Mouse (Mus musculus) ES-Bruce4 (cell line): ENCODE measurements around the gene Srgap3. TPM values are rescaled to one million over a fixed set of nuclear protein-coding genes. Genes with fewer than 3 reads are reported as not detected.

Experiments
- H3K27ac ChIP-seq: 2 replicates; pipeline ENCODE4 v1.5.1; 2012; ENCODE audit warnings: low read length, inconsistent platforms; ENCODE audit not compliant: insufficient read depth
- H3K27me3 ChIP-seq: 2 replicates; pipeline ENCODE4 v1.6.1; 2012; ENCODE audit warnings: mild to moderate bottlenecking, low read length, inconsistent platforms; ENCODE audit not compliant: control insufficient read depth, poor library complexity, insufficient read depth, severe bottlenecking
- H3K36me3 ChIP-seq: 2 replicates; pipeline ENCODE4 v1.6.1; 2012; ENCODE audit warnings: inconsistent platforms, mild to moderate bottlenecking, low read length, moderate library complexity; ENCODE audit not compliant: control insufficient read depth, poor library complexity, insufficient read depth, severe bottlenecking
- H3K4me1 ChIP-seq: one replicate; pipeline ENCODE4 v1.8.1; 2011; ENCODE audit warnings: low read length; ENCODE audit not compliant: control insufficient read depth, insufficient read depth
- H3K4me3 ChIP-seq: 2 replicates; pipeline ENCODE4 v1.5.1; 2011; ENCODE audit warnings: low read depth, mild to moderate bottlenecking, low read length
- H3K9ac ChIP-seq: 2 replicates; pipeline ENCODE4 v1.6.1; 2012; ENCODE audit warnings: low read depth, mild to moderate bottlenecking, inconsistent platforms; ENCODE audit not compliant: poor library complexity, severe bottlenecking
- H3K9me3 ChIP-seq: replicated peaks from 2 replicates; pipeline ENCODE4 v1.6.1; 2012; ENCODE audit warnings: mild to moderate bottlenecking, low read length, inconsistent platforms; ENCODE audit not compliant: control insufficient read depth, poor library complexity, insufficient read depth, severe bottlenecking
- CTCF ChIP-seq: IDR thresholded peaks from one replicate; pipeline ENCODE4 v1.8.1; 2011; ENCODE audit warnings: low read depth, low read length
- EP300 ChIP-seq: IDR thresholded peaks from 2 replicates; pipeline ENCODE4 v1.6.1; 2011; ENCODE audit warnings: low read depth, low read length; ENCODE audit not compliant: insufficient read depth
- POLR2A ChIP-seq: IDR thresholded peaks from one replicate; pipeline ENCODE4 v1.8.1; 2011; ENCODE audit warnings: low read length; ENCODE audit not compliant: insufficient read depth
- polyA plus RNA-seq: library from polyadenylated mRNA; stranded (reverse); fragments of >200 nt; gene quantifications from 2 replicates; pipeline ENCODE4 v1.2.4, GENCODE M21; 2011; ENCODE audit warnings: low read depth; ENCODE audit not compliant: missing spikeins, insufficient read depth, insufficient read length

Srgap3 gene
- polyA plus RNA-seq, 1 experiment = 7.0 TPM

GRCm38 (mm10) chr6:112852261-112853235 lies 94.5 kb downstream of the Srgap3 start:
- Histone ChIP-seq H3K9me3 (no peaks in the 10 kb centered on the region), H3K36me3 (no peaks in the 10 kb centered on the region), H3K27me3 (no peaks in the 10 kb centered on the region), H3K4me1 (peaks cover 9% of the 10 kb centered on the region), H3K9ac (no peak overlapping the region), H3K4me3 (no peak overlapping the region), H3K27ac (no peak overlapping the region)
- TF ChIP-seq CTCF (no peak), POLR2A (no peak), EP300 (0 out of 2 replicates have a peak, but pooled peaks have one; percentile 33)

GRCm38 (mm10) chr6:112850745-112851144 lies 96.3 kb downstream of the Srgap3 start:
- no peak overlapping the region for H3K27ac ChIP-seq
- no peak overlapping the region for H3K4me3 ChIP-seq
- H3K27me3 ChIP-seq = no peaks in the 10 kb centered on the region
- H3K9me3 ChIP-seq = no peaks in the 10 kb centered on the region
- no peak for TF ChIP-seq CTCF
- TF ChIP-seq EP300 = no peak
- TF ChIP-seq POLR2A = no peak
- H3K9ac ChIP-seq = no peak overlapping the region
- H3K4me1 ChIP-seq = peaks cover 9% of the 10 kb centered on the region
- H3K36me3 ChIP-seq = no peaks in the 10 kb centered on the region

GRCm38 (mm10) chr6:112848629-112849180 lies 98.4 kb downstream of the Srgap3 start:
- no peak for TF ChIP-seq POLR2A
- TF ChIP-seq EP300 = no peak
- no peak for TF ChIP-seq CTCF
- Histone ChIP-seq H3K36me3 (no peaks in the 10 kb centered on the region), H3K27me3 (no peaks in the 10 kb centered on the region), H3K4me3 (no peak overlapping the region), H3K27ac (no peak overlapping the region), H3K4me1 (peaks cover 9% of the 10 kb centered on the region), H3K9me3 (no peaks in the 10 kb centered on the region), H3K9ac (no peak overlapping the region)

GRCm38 (mm10) chr6:112846863-112847262 lies 100.2 kb downstream of the Srgap3 start:
- Histone ChIP-seq H3K4me1 (no peaks in the 10 kb centered on the region), H3K27ac (no peak overlapping the region), H3K36me3 (no peaks in the 10 kb centered on the region), H3K4me3 (no peak overlapping the region), H3K27me3 (no peaks in the 10 kb centered on the region), H3K9ac (no peak overlapping the region), H3K9me3 (no peaks in the 10 kb centered on the region)
- TF ChIP-seq CTCF (no peak), POLR2A (no peak), EP300 (no peak)

- peaks cover 2% of the 10 kb centered on the region for H3K4me1 ChIP-seq
- no peak overlapping the region for H3K27ac ChIP-seq
- H3K4me3 ChIP-seq = no peak overlapping the region
- no peaks in the 10 kb centered on the region for H3K9me3 ChIP-seq
- no peaks in the 10 kb centered on the region for H3K36me3 ChIP-seq
- H3K27me3 ChIP-seq = no peaks in the 10 kb centered on the region
- no peak overlapping the region for H3K9ac ChIP-seq
- TF ChIP-seq POLR2A (no peak), EP300 (no peak), CTCF (no peak)
These were observed 104.6 kb downstream of the Srgap3 start for GRCm38 (mm10) chr6:112842426-112842825.

- TF ChIP-seq POLR2A (no peak), EP300 (no peak), CTCF (no peak)
- H3K27me3 ChIP-seq = no peaks in the 10 kb centered on the region
- H3K36me3 ChIP-seq = no peaks in the 10 kb centered on the region
- no peak overlapping the region for H3K4me3 ChIP-seq
- no peak overlapping the region for H3K27ac ChIP-seq
- H3K9ac ChIP-seq = no peak overlapping the region
- peaks cover 5% of the 10 kb centered on the region for H3K4me1 ChIP-seq
- H3K9me3 ChIP-seq = no peaks in the 10 kb centered on the region
These were observed 106.7 kb downstream of the Srgap3 start for GRCm38 (mm10) chr6:112840400-112840799.
